Mouse (Mus musculus) kidney, embryonic 16.5 days (tissue): Measurements from ENCODE around the gene Nectin4. TPM values are rescaled to one million over a fixed set of nuclear protein-coding genes. Genes with fewer than 3 reads are reported as not detected.

Experiments used
- ATAC-seq: fragments of 200-750 bp; cut with Nextera tagmentation; 2 replicates; pipeline ENCODE4 v1.8.0; 2017; ENCODE audit warnings: moderate TSS enrichment; ENCODE audit not compliant: low FRiP score, low TSS enrichment
- H3K27ac ChIP-seq: fragments of 300-500 bp; sonication (generic); 2 replicates; pipeline ENCODE4 v1.5.1; 2014; ENCODE audit warnings: low read length
- H3K27me3 ChIP-seq: fragments of 300-500 bp; sonication (generic); 2 replicates; pipeline ENCODE4 v1.6.1; 2014; ENCODE audit warnings: low read length, control low read depth, mixed read lengths; ENCODE audit not compliant: insufficient read depth
- H3K36me3 ChIP-seq: fragments of 300-500 bp; sonication (generic); 2 replicates; pipeline ENCODE4 v1.6.1; 2014; ENCODE audit warnings: low read length, control low read depth, mixed read lengths; ENCODE audit not compliant: insufficient read depth
- H3K4me1 ChIP-seq: fragments of 300-500 bp; sonication (generic); 2 replicates; pipeline ENCODE4 v1.6.1; 2014; ENCODE audit warnings: low read length, control low read depth, mixed read lengths; ENCODE audit not compliant: insufficient read depth
- H3K4me2 ChIP-seq: fragments of 300-500 bp; sonication (generic); replicated peaks from 2 replicates; pipeline ENCODE4 v1.6.1; 2014; ENCODE audit warnings: low read depth, low read length
- H3K4me3 ChIP-seq: fragments of 300-500 bp; sonication (generic); 2 replicates; pipeline ENCODE4 v1.5.1; 2014; ENCODE audit warnings: mild to moderate bottlenecking, low read length
- H3K9ac ChIP-seq: fragments of 300-500 bp; sonication (generic); replicated peaks from 2 replicates; pipeline ENCODE4 v1.6.1; 2014; ENCODE audit warnings: low read length
- H3K9me3 ChIP-seq: fragments of 300-500 bp; sonication (generic); 2 replicates; pipeline ENCODE4 v1.6.1; 2016; ENCODE audit warnings: low read length, control low read depth
- WGBS: fragments of 180-500 bp; shearing (Covaris S2); extraction: QIAGEN DNeasy Blood & Tissue Kit; methylation state at CpG from one replicate; pipeline ENCODE4 v1.1.7; 2014; 5-methylcytosine and 5-hydroxymethylcytosine counted together
- polyA plus RNA-seq: library from polyadenylated mRNA; unstranded; fragments of >200 nt; fragmentation: Nextera tagmentation; extraction: Ambion mirVana; gene quantifications from 2 replicates; pipeline ENCODE4 v1.2.1, GENCODE M21; 2015

The Nectin4 gene
- polyA plus RNA-seq, 1 experiment from 2014 or later = 4.7 TPM

DNA sequence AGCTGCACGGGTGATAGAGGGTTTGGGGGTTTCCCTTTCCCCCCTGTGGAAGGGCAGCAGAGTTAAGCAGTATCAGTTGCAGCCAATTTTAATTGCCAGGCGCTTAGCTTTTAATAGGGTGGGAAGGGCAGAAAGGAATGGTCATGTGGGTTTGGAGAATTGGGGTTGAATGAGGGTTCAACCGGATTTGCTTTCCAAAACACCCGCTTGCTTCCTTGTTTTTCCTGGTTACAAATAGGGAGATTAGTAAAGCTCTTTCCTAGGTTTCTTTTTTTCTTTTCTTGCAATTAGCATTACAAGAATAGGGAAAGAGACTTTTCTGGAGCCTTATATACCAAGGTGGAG, 39.7 kb upstream of the Nectin4 start:
- WGBS = under 1% methylated on average over 4 of the region's 4 CpGs
- Histone ChIP-seq H3K9ac (peak overlapping the region; percentile 98), H3K4me1 (peaks cover 25% of the 10 kb centered on the region), H3K27me3 (no peaks in the 10 kb centered on the region), H3K36me3 (0 out of 2 replicates have a peak, but pooled peaks cover 9% of the 10 kb centered on the region), H3K9me3 (no peaks in the 10 kb centered on the region), H3K27ac (peak overlapping the region; percentile 100), H3K4me2 (peak overlapping the region; percentile 92), H3K4me3 (peak overlapping the region; percentile 87)
- no peak for ATAC-seq

DNA sequence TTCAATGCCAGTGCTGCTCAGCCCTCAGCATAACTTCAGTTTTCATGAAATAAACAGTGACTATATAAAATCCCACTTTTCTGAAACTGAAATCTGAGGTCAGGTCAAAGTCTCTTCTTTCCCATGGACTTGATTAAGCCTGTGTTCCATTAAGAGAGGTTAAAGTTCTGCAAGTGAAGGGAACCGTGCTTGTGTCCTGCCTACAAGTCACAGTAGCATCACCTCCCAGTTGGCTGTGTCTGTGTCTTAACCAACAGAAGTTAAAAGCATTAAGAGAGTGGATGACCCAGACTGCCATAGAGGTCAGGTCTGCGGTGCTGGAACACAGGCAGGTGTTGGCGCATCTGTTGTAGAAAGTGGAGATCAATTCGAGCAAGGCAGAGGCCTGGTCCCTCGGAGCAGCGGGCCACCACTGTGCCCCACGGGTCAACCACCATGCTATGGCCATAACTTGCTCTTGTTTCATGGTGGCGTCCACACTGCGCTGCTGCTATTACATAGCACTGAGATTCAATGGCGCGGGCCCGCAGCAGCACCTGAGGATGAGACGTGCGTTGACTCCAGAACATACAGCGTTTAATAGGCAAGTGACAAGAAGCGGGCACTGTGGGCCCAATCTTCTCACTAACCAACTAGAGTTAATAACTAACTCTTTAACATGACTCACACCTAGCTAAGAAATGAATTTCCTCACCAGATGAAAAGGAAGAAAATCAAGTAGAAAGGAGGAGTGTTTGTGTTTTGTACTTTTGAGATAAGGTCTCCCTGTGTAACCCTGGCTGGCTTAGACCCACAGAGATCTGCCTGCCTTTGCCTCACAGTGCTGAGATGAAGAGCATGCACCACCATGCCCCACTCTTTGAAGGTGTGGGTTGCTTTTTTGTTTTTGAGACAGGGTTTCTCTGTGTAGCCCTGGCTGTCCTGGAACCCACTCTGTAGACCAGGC, 27.4 kb upstream of the Nectin4 start:
- 89% methylated on average over 16 of the region's 16 CpGs for WGBS
- Histone ChIP-seq H3K27me3 (no peaks in the 10 kb centered on the region), H3K4me3 (no peak overlapping the region), H3K4me2 (no peak overlapping the region), H3K9ac (no peak overlapping the region), H3K36me3 (peaks cover 46% of the 10 kb centered on the region), H3K4me1 (peaks cover 21% of the 10 kb centered on the region), H3K9me3 (no peaks in the 10 kb centered on the region), H3K27ac (no peak overlapping the region)
- ATAC-seq = 0 out of 2 replicates have a peak, but pooled peaks have one; percentile 5

DNA sequence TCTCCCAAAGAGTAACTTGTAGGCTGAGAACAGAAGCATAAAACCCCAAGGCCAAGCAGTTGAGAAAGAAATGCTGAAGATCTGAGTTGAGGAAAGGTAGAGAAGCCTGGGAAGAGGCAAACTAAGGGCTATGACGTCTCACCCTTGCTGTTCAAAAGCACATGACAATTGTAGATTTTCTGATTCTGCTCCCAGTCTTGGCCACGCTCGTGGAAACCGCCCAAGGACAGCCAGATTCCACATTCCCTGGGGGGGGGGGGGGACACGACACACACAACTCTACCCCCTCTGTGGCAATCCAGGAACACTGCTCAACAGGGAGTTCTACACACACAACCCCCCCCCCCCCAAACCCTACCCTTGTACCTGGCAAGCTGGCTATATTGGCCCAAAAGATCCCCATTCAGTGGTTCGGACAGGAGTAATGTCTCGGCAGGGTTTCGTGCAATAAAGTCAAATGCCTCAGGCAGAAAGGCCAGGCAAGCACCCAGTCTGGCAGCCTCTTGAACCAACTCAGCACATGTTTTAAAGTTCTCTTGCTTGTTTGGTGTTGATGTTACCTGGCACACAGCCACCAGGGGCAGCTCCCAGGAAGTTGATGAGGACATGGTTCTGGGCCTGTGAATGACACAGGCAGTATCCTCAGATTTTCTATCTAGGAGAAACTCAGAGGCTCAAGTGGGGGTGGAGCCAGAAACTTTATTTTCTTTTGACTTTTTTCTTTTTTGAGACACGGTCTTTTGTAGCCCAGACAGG, 25.8 kb upstream of the Nectin4 start:
- H3K9me3 ChIP-seq = no peaks in the 10 kb centered on the region
- peaks cover 34% of the 10 kb centered on the region for H3K36me3 ChIP-seq
- H3K9ac ChIP-seq = no peak overlapping the region
- H3K4me1 ChIP-seq = peaks cover 21% of the 10 kb centered on the region
- ATAC-seq = peak; percentile 32; the same call in 1 of the 2 replicates
- peak overlapping the region; percentile 66 for H3K4me2 ChIP-seq
- no peaks in the 10 kb centered on the region for H3K27me3 ChIP-seq
- H3K27ac ChIP-seq = no peak overlapping the region
- 0 out of 2 replicates have a peak overlapping the region, but pooled peaks have one; percentile 90 for H3K4me3 ChIP-seq
- 79% methylated on average over 8 of the region's 9 CpGs for WGBS

DNA sequence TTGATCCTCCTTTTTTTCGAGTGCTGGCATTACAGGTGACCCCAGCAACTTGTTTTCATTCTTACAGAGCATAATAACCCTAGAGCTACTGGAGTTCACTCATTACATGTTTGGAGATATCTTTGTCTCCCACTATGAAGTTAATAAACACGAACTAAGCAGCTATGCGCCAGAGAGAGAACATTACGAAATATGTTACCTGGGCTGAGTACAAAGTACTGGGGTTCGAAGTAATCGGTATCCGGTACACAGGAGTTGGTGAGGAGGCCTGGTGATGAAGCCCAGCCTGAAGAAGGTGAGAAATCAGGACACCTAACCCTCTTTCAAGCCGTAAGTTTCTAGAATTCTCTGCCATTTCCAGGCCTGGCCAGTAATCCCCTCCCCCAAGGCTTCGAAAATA, 25.2 kb upstream of the Nectin4 start:
- ATAC-seq = no peak
- peak overlapping the region; percentile 66 for H3K4me2 ChIP-seq
- no peak overlapping the region for H3K27ac ChIP-seq
- no peaks in the 10 kb centered on the region for H3K9me3 ChIP-seq
- H3K36me3 ChIP-seq = peaks cover 30% of the 10 kb centered on the region
- 70% methylated on average over 9 of the region's 9 CpGs for WGBS
- H3K4me1 ChIP-seq = peaks cover 21% of the 10 kb centered on the region
- no peaks in the 10 kb centered on the region for H3K27me3 ChIP-seq
- H3K9ac ChIP-seq = peak overlapping the region; percentile 81
- H3K4me3 ChIP-seq = peak overlapping the region; percentile 90

DNA sequence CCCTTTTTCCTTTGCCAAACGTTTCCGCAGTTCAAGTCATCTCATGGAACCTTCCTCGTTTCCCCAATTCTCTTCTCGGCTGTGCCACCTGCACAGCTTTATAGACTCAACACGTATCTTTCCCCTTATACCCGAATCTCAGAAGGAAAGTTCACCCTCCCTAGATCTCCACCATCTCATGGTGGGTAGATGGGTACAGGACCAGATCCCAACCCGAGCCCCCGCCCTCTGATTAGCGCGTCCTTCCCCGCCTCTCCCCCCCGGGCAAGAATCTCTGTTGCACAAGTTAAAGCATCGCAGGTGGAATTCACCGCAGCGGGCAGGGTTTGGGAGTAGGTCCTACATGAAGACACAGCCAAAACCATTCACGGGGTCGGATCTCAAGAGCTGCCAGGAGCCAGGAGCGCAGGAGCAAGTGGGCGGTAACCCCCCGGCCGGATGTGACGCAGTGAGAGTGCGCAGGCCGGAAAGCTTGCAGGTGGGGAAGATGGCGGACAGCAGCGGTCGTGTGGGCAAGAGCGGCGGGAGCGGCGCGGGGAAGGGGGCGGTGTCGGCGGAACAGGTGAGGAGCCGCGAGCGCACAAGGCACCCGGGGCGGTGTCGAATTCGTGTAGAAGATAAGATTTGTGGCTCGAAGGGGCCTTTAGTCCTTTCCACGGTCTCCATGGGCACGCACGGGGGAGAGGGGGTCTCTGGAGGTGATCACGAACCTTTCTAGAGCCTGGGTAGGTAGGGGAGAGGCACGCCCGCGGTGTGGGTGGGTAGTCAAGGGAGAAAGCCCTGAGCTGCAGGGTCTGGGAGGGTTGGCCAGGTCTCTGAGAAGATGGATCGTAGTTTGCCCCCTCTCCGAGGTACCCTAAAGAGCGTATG, 24.4 kb upstream of the Nectin4 start, which contains the start of the genes Nit1 and Pfdn2:
TSS of gene Nit1 (minus strand) at position 422 of the 870 bp plus-strand sequence.
TSS of gene Pfdn2 (plus strand) at position 446 of the 870 bp plus-strand sequence.
- H3K9me3 ChIP-seq = no peaks in the 10 kb centered on the region

DNA sequence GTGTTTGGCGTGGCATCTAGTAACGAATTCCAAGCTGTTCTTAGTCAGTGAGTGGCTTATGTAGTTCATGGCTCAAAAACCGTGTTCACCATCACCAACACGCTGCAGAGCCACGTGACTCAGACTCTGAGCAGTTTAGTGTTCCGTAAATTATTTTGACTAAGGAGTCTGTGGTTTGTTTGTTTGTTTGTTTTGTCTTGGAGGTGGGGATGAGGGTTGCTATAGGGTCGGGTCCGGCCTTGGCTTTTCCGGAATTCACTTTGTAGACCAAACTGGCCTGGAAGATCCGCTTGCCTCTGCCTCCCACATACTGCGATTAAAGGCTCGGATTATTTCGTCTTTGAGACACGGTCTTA, 23.8 kb upstream of the Nectin4 start:
- Histone ChIP-seq H3K9ac (peak overlapping the region; percentile 81), H3K9me3 (no peaks in the 10 kb centered on the region), H3K27me3 (no peaks in the 10 kb centered on the region), H3K36me3 (peaks cover 18% of the 10 kb centered on the region), H3K4me2 (peak overlapping the region; percentile 66), H3K27ac (peak overlapping the region; percentile 40; the same call in 1 of the 2 replicates), H3K4me3 (peak overlapping the region; percentile 90), H3K4me1 (peaks cover 21% of the 10 kb centered on the region)
- 0% methylated on average over 14 of the region's 14 CpGs for WGBS
- no peak for ATAC-seq

More for the DNA sequence above, 24.4 kb upstream of the Nectin4 start, which contains the start of the genes Nit1 and Pfdn2:
- no peaks in the 10 kb centered on the region for H3K27me3 ChIP-seq
- peak within 1 kb of the TSS; percentile 90 for H3K4me3 ChIP-seq
- H3K9ac ChIP-seq = peak within 1 kb of the TSS; percentile 81
- under 1% methylated on average over 50 of the region's 53 CpGs for WGBS
- peak within 1 kb of the TSS; percentile 66 for H3K4me2 ChIP-seq
- peaks cover 23% of the 10 kb centered on the region for H3K36me3 ChIP-seq
- H3K27ac ChIP-seq = peak within 1 kb of the TSS; percentile 65
- peak; percentile 90 for ATAC-seq
- H3K4me1 ChIP-seq = peaks cover 21% of the 10 kb centered on the region

DNA sequence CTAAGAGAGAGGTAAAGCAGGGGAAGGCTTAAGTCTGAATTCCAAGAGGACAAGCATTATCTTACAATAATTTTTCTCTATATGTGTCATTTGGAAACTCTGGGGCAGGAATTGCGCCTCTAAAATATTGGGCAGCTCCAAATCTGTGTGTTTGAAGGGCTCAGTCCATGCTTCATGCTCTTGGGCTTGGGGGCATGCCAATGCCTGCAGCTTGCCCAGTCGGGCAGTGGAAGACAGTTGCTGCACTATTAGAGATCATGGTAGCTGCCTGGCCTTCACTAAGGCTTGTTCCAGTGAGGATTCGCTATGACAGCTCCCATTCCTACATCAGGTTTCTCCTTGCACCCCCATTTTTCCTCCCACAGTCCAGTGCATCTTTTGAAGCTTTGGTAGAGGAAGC, 21.2 kb upstream of the Nectin4 start:
- Histone ChIP-seq H3K4me2 (no peak overlapping the region), H3K4me1 (peaks cover 20% of the 10 kb centered on the region), H3K27ac (no peak overlapping the region), H3K9ac (no peak overlapping the region), H3K27me3 (no peaks in the 10 kb centered on the region), H3K9me3 (no peaks in the 10 kb centered on the region), H3K36me3 (no peaks in the 10 kb centered on the region), H3K4me3 (no peak overlapping the region)
- ATAC-seq = no peak
- 88% methylated on average over 3 of the region's 3 CpGs for WGBS

DNA sequence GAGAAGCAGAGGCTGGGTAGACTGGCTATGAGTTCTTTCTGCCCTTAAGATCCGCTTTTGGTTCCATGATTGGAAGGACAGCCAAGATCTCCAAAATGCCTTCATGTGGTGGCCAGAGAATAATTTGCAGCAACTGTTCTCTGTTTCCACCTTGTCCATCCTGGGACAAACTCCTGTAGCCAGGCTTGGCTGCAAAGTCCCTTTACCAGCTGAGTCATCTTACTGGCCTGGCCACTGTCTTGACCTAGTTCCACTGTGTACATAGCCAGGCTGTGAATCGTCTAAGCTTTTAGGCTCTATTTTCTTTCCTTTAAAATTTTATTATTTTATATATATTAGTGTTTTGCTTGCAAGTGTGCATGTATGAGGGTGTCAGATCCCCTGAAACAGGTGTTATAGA, 20.7 kb upstream of the Nectin4 start:
- 87% methylated on average over 2 of the region's 2 CpGs for WGBS
- Histone ChIP-seq H3K27me3 (no peaks in the 10 kb centered on the region), H3K9me3 (no peaks in the 10 kb centered on the region), H3K4me3 (no peak overlapping the region), H3K36me3 (no peaks in the 10 kb centered on the region), H3K4me2 (no peak overlapping the region), H3K9ac (no peak overlapping the region), H3K4me1 (peaks cover 14% of the 10 kb centered on the region), H3K27ac (no peak overlapping the region)
- no peak for ATAC-seq

DNA sequence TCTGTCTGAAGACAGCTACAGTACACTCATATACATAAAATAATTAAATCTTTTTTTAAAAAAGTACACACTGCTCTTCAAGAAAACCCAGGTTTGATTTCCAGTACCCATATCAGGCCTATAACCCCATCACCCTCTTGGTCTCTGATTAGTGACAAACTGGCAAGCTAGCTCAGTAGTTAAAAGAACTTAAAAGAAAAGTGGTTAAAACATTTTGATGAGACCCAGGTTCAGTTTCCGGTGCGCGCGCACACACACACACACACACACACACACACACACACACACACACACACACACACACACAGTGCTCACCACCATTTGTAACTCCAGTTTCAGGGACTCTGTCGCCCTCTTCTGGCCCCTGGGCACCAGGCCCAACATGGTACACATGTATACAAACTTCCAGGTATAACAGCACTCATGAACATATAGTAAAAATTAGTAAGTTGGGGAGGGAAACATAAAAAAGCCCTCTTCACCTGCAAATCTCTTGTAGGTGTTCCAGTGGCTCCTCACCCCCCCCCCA, 14.0 kb upstream of the Nectin4 start:
- no peaks in the 10 kb centered on the region; the same call in 1 of the 2 replicates for H3K9me3 ChIP-seq
- peaks cover 7% of the 10 kb centered on the region for H3K4me1 ChIP-seq
- no peak overlapping the region for H3K9ac ChIP-seq
- no peak overlapping the region for H3K4me2 ChIP-seq
- H3K36me3 ChIP-seq = peaks cover 14% of the 10 kb centered on the region
- ATAC-seq = no peak
- H3K27ac ChIP-seq = no peak overlapping the region
- 85% methylated on average over 5 of the region's 5 CpGs for WGBS
- H3K4me3 ChIP-seq = no peak overlapping the region
- H3K27me3 ChIP-seq = no peaks in the 10 kb centered on the region
